Mouse (Mus musculus) E14TG2a.4 (cell line): ENCODE measurements at regions not wholly inside any gene's neighbourhood (a gene's known extent, or its start where the extent isn't known, plus 50 kb on each side); places are given as distances from the start of the nearest gene placed in this dataset.

Experiments used
- H3K27me3 ChIP-seq: 2 replicates; pipeline ENCODE4 v1.6.1; 2014; ENCODE audit warnings: low read length, control low read depth; ENCODE audit not compliant: insufficient read depth
- H3K36me3 ChIP-seq: 2 replicates; pipeline ENCODE4 v1.6.1; 2014; ENCODE audit warnings: low read length, control low read depth; ENCODE audit not compliant: insufficient read depth
- H3K4me1 ChIP-seq: replicated peaks from 2 replicates; pipeline ENCODE4 v1.6.1; 2014; ENCODE audit warnings: low read depth, low read length, control low read depth
- H3K4me3 ChIP-seq: replicated peaks from 2 replicates; pipeline ENCODE4 v1.5.1; 2014; ENCODE audit warnings: mild to moderate bottlenecking, low read length
- H3K9me3 ChIP-seq: 2 replicates; pipeline ENCODE4 v1.6.1; 2014; ENCODE audit warnings: low read length, control low read depth
- CTCF ChIP-seq: conservative IDR thresholded peaks from 2 replicates; pipeline ENCODE4 v1.5.1; 2014; ENCODE audit warnings: low read length
- NANOG ChIP-seq: IDR thresholded peaks from 2 replicates; pipeline ENCODE4 v1.6.1; 2014; ENCODE audit warnings: borderline replicate concordance, low read length, mixed read lengths
- POU5F1 ChIP-seq: IDR thresholded peaks from 2 replicates; pipeline ENCODE4 v1.6.1; 2014; ENCODE audit warnings: low read length, borderline replicate concordance

GRCm38 (mm10) chr16:28089489-28090134 is 663.3 kb downstream of the Fgf12 start:
- TF ChIP-seq CTCF (no peak), POU5F1 (no peak), NANOG (no peak)
- H3K36me3 ChIP-seq, result no peaks in the 10 kb centered on the region
- peaks cover 4% of the 10 kb centered on the region; the same call in 1 of the 2 replicates for H3K4me1 ChIP-seq
- H3K9me3 ChIP-seq, result no peaks in the 10 kb centered on the region
- H3K4me3 ChIP-seq, result no peak overlapping the region
- H3K27me3 ChIP-seq, result no peaks in the 10 kb centered on the region

- H3K4me3 ChIP-seq, result no peak overlapping the region
- no peaks in the 10 kb centered on the region for H3K27me3 ChIP-seq
- no peaks in the 10 kb centered on the region for H3K9me3 ChIP-seq
- no peaks in the 10 kb centered on the region for H3K36me3 ChIP-seq
- no peaks in the 10 kb centered on the region for H3K4me1 ChIP-seq
- TF ChIP-seq POU5F1, result no peak
- TF ChIP-seq CTCF, result no peak
- no peak for TF ChIP-seq NANOG
Observed at GRCm38 (mm10) chr16:28104255-28105076, 648.4 kb downstream of the Fgf12 start.

- TF ChIP-seq CTCF (no peak), NANOG (no peak), POU5F1 (no peak)
- Histone ChIP-seq H3K27me3 (no peaks in the 10 kb centered on the region), H3K9me3 (no peaks in the 10 kb centered on the region), H3K4me1 (no peaks in the 10 kb centered on the region), H3K4me3 (no peak overlapping the region), H3K36me3 (no peaks in the 10 kb centered on the region)
Observed at GRCm38 (mm10) chr16:28105085-28105484, 647.8 kb downstream of the Fgf12 start.

- no peak for TF ChIP-seq POU5F1
- H3K27me3 ChIP-seq, result no peaks in the 10 kb centered on the region
- H3K36me3 ChIP-seq, result no peaks in the 10 kb centered on the region
- no peaks in the 10 kb centered on the region for H3K9me3 ChIP-seq
- H3K4me3 ChIP-seq, result no peak overlapping the region
- no peaks in the 10 kb centered on the region for H3K4me1 ChIP-seq
Observed at GRCm38 (mm10) chr16:28105866-28106265, 647.0 kb downstream of the Fgf12 start.

- no peaks in the 10 kb centered on the region for H3K36me3 ChIP-seq
- no peaks in the 10 kb centered on the region for H3K4me1 ChIP-seq
- no peak overlapping the region for H3K4me3 ChIP-seq
- H3K27me3 ChIP-seq, result no peaks in the 10 kb centered on the region
- TF ChIP-seq CTCF (no peak), POU5F1 (no peak), NANOG (no peak)
- no peaks in the 10 kb centered on the region for H3K9me3 ChIP-seq
Observed at GRCm38 (mm10) chr16:28109771-28110170, 643.1 kb downstream of the Fgf12 start.
